Mouse (Mus musculus): ENCODE results near the gene Vmp1.

The Vmp1 gene

DNA sequence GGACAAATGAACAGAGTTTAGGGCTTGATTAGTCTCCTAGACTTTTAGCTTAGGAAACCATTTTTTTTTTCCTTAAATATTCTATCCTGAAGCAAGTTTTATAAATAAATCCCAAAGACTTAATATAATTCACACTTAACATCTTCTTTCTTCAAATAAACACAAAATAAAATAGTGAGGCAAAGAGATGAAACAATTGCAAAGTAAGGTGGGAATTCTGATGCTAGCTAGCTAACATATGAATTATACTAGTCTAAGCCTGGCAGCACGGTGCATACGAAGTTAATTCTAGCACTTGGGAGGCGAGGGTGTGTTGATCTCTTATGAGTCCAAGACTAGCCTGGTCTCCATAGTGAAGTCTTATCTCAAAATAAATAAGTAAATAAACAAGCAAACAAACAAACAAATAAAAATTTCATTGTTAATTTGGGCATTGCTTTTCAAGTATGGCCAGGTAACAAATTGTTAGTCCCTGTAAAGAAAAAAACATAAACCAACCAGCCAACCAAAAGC is 100.3 kb downstream of the Vmp1 start:
- no peak for DNase-seq

DNA sequence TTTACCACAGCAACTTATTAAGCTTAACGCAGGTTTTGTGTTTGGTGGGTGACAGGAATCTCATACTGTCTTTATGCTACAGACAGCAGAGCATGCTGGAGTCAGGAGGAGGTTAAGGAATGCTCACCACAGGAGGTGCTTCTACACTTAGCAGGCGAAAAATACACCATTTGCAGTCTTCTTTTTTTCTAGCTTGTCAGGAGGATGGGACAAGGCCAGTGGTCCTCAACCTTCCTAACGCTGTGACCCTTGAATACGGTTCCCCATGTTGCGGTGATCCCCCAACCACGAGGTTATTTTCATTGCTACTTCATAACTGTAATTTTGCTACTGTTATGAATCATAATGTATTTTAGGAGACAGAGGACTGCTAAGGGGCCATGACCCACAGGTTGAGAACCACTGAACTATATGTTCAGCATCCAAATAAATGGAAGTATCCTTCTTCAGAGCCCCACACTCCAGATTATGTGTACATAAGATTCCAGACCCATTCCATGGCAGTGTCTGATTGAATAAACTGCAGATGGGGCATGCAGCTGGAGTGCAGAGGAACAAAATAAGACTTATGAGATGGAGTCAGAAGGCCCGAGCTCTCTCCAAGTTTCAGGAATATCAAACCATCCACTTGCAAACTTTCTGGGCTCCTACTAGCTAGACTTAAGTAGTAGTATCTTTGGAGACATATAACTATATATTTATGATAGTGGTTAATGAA is 100.9 kb downstream of the Vmp1 start:
- no peak for DNase-seq

DNA sequence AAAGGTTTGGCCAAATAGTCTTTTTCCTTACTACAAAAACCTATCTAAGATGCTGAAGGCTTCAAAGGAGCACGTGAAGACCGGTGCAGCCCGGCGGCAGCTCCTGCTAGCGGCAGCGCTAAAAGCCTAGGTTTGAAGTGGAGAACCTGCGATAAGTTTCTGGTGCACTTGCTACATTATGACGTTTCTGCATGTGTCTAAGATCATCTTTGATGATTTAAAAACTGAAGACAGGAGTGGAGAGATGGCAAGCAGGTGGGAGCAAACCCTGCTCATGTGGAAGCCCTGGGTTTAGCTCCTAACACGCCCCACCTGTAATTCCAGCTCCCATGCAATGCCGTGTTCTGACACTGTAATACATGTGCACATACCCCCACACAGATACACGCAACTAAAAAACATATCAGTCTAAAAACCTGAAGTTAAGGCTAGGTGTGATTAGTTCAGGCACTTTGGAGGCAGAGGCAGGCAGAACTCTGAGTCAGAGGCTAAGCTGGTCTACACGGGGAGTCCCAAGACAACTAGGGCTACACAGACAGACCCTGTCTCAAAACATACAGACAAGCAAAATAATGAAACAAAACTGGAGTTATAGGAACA is 101.6 kb downstream of the Vmp1 start:
- DNase-seq = no peak

DNA sequence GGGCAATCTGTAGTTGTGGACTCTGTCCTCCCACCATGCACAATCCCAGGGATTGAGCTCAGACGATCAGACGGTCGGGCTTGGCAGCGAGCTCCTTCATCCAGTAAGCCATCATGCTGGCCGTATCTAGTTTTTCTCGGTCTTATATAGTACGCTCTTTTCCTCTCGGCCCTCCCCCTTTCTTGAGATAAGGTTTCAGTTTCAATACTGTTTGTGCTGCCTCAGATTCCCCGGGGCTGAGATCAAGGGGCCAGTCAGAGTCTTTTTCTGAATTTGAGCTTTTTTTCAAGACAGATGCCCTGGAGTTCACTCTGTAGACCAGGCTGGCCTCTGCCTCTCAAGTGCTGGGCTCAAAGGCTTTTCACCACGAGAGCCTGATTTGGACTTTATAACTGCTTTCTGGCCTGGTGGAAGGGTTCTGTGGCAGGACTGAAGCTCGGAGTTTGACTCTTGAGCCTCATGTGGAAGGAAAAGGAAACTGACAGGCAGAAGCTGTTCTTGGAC is 102.3 kb downstream of the Vmp1 start:
- DNase-seq = peak in 1 of 2 experiments; percentile 39

DNA sequence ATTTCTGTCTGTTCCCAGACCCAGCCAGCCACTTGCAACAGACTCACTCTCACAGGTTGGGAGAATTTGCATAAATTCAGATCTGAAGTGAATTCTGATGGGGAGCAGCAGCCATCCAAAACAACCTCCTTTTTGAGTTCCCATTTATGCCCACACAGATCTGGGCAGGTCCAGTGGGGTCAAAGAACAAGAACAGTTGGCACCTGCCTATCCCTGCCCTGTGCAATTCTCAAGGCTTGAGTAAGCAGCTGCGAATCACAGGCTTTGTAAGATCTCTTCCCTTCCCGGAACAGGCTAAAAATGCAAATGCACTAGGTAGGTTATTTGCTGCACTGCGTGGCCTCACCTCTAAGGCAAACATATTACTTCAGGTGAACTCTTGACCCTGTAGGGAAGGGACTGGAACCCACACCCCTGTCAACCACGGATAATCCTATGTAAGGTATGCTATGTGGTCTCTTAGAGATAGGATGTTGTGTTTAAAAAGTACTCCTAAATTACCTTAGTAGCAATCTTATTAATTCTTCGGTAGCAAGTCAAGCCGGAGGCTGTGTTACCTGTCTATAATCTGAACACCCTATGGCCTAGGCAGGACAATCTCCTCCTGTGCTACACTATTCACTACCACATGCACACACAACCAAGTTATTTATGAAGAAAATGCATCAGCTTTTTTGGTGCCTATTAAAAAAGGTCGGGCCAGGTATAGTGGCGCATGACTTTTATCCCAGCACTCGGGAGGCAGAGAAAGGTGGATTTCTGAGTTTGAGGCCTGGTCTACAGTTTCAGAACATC is 103.1 kb downstream of the Vmp1 start:
- no peak for DNase-seq

DNA sequence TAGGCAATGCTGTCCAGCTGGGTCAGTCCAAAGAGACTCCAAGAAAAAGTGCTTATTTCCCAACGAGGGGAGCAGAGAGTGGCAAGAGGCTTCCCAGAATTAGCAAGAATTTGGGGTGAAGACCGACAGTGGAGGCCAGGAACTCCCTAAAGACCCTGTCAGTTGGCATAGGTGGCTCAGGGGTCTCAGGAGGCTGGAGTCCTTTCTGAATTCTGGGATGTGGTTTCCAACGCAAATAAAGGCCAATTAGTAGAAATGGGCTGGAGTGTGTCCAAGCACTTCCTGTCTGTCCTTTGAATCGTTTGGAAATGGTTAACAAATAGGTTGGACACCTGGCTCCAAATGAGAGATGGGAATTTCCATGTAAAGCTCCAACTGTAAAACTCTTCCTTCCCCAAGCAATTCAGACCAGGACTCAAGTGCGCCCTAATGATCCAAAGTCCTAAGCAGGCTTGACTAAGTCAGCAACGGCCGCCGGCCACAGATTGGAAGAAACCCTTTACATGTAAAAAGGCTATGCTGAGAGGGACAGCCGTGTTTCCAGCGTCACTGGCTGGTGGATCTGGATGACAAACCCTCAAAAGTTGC is 103.8 kb downstream of the Vmp1 start:
- DNase-seq = no peak

DNA sequence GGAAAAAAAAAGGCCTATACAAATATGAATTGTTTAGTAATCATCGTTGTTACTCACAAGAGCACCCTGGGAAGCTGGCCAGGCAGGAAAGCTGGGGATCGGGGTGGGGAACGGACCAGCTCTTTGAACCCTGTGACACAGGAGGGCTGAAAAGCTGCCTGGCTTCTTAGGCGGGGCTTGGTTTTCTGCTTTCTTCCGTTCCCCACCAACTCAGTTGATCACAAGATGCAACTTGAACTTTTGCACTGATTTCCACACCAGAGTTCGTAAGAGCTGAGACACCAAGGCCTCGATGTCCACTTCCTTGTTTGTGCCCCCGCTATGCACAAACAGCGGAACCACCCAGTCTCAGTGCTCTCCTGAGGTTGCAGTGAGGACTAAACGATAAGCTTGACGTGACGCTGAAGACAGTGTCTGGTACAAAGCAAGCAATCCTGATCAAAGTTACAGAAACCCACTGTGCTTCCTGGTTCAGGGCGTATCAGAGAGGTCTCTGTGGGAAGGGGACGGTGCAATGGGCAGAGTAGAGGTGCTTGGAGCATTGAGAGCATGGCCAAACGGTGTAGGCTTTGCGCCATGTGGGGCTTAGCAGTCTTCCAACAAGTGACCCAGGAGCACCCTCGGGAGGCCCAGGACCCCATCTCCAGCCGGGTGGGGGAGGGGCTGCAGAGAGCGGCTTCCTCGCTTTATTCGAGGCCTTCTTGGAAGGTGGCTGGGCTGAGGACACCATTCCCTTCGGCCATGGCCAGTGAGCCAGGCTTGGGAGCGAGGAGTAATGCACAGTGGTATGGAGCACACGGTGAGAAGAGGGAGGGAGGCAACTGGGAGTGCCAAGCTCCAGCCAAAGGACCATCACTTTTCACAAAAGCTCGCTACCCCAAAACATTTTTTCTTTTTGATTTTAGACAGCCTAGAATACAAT is 104.6 kb downstream of the Vmp1 start:
- peak; percentile 43 to 60 for DNase-seq

DNA sequence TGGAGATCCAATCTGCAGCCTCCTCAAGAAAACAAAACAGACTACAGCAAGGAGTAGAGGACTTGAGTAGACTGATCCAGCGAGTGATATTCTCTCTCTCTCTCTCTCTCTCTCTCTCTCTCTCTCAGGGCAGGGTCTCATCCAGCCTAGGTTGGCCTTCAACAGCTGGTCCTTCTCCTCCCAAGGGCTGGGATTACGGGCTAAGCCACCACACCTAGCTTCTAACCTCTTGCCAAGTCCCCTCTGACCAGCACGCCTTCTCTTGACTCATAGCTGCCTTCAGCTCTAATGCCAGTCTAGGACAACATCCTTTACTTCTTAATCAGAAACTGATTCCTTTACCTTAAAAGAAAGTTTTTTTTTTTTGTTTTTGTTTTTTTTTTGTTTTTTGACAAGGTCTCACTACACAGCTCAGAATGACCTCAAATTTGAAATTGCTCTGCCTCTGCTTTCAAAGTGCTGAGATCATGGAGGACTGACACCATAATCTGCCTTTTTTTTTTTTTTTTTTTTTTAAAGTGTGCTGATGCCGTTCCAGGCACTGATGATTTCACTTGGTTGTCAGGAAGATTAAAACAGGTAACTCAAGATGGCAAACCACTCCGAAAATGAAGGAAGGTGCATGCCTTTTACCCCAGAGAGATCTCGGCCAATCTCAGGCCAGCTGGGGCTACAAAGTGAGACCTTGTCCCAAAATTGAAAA is 105.4 kb downstream of the Vmp1 start:
- DNase-seq = no peak

DNA sequence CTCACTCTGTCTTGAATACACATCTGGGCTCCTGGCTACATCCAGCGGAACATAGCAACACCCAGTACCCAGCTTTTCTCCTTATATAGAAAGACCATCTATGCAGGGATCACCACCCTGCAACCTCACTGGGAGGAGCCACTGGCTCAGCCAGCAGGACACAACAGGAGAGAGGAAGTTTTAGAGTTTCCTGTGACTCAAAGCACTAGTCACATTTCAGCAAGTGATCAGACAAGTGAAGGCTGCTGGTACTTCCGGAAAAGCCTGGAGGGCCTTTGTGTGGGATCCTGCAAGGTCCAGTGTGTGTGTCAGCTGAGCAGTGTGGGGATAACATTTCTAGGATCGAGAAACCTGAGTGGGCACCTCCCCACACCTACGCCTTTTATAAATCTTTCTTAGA is 106.4 kb downstream of the Vmp1 start:
- DNase-seq = no peak

DNA sequence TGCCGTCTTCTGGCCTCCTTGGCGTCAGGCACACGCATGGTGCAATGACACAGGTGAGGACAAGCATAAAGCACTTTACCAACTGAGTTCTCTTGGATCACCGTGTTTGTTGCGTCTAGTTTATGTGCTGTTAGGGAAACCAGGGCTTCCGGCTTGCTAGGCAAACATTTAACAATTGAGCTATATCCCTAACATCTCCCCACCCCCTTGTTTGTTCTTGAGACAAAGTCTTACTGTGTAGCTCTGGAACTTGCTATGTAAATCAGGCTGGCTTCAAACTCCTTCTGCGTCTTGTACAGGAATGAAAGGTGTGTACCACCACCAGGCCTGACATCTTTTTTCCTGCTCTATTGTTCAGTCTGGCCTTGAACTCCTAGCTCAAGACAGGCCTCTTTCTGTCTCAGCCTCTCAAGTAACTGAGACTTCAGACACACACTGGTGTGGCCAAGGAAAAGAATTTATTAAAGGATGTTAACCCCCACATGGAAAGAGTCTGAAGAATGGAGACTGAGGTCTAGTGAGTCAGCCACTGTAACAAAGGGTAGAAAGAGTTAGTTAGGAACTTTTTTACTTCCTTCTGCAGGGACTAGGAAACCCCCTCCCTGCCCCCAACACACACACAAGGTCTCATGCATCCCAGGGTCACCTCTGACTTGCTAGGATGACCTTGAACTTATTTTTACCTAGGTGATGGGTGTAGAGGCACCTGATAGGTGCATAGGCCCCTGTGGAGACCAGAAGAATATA is 107.8 kb downstream of the Vmp1 start:
- no peak for DNase-seq

DNA sequence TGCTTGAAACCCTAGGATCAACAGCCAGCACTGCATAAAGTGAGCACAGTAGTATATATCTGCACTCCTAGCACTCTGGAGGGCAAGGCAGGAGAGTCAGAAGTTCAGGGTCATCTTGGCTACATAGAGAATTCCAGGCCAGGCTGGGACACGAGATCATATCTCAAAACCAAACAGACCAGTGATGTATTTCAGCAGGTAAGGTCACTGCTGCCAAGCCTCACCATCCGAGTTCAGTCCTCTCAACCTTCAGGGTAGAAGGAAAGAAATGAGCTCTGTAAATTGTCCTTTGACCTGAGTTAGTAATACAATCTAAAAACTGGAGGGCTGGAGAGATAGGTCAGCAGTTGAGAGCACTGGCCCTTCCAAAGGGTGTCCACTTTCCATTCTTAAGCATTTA is 109.2 kb downstream of the Vmp1 start:
- DNase-seq = no peak

DNA sequence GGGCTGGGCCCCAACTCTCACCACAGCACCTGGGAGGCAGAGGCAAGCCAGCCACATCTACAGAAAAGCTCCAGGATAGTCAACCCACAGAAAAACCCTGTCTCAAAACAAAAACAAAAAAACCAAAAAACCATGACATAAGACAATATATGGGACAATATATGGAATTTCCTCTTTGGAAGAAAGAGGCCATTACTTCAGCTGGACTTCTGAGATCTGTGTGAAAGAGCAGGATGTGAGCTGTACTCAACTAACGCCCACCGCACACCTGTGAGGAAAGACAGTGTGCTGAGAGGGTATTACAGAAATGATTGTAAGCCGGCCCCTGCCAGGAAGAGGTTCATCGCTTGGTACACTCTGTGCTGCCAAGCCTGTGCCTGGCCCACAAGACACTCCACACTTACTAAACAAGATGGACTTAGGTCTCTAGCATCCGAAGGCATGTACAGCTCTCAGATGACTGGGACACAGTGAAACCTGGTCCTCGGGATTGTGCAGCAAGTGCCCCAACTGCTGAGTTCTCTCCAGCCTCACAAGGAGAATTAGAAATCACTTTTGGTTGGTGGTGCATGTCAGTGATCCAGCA is 109.9 kb downstream of the Vmp1 start:
- DNase-seq = no peak

DNA sequence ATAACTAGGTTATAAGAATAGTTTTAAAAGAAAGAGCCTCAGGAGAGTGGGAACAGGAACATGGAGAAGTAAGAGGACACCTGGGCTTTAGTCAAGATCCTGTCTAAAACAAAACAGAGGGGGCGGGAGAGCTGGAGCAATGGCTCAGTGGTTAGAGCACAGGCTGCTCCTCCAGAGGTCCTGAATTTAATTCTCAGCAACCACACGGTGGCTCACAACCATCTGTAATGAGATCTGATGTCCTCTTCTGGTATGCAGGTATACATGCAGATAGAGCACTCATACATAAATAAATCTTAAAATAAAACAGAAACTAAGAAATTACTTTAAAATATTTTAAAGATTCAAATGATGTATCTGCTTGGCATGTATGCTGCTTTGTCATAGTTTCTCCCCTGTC is 111.0 kb downstream of the Vmp1 start:
- no peak for DNase-seq

DNA sequence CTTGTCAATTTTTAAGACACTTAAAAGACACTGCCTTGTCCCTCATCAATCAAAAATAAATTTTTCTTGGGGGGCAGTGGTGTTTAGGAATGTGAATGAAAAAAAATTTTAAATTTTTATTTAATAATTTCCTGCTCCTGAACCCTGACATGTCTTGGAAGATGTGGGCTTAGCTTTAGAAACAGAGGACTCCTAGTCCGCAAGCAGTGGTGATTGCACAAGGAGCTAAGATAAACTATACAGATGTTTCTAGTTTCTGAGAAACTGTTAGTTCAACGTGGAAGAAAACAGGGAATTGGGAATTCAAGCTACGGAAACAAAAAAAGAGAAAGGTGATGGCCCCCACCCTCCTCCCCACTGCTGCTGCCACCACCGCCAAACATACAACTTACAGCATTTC is 111.8 kb downstream of the Vmp1 start:
- DNase-seq = no peak

DNA sequence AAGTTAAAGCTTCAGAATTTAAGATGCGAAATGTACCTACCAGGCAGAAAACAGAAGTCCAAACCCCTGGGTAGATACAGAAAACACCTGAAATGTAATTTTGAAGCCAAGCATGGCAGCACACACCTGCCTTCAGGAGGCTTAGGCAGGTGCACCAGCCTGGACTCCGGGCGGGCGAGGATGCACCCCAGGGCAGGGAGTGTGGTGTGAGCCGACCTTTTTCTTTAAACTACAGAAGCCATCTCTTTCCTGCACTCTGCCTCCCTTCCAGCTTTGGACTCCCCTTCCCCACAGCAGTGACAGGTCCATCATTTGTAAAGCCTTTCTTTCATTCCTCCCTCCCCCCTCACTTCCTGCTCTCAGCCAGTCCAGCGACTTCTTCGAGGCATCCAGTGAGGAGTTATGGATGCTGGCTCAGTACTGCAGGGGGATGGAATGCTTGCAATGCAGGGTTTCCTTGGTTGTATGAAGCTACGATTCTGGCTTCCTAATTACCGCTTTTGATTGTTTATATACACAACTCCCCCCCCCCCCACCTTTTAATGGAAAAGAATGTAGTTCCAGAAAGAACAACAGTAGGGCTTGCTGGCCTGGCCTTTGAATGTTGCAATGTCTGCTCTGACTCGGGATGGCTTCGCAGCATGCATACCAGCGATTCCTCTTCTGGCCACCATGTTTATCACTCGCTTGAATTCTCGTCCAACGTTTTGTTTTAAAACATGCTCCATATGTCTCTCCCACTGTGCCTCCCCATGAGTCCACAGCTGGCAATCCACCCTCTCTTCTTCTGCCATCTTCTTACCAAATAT is 112.4 kb downstream of the Vmp1 start:
- no peak for DNase-seq

DNA sequence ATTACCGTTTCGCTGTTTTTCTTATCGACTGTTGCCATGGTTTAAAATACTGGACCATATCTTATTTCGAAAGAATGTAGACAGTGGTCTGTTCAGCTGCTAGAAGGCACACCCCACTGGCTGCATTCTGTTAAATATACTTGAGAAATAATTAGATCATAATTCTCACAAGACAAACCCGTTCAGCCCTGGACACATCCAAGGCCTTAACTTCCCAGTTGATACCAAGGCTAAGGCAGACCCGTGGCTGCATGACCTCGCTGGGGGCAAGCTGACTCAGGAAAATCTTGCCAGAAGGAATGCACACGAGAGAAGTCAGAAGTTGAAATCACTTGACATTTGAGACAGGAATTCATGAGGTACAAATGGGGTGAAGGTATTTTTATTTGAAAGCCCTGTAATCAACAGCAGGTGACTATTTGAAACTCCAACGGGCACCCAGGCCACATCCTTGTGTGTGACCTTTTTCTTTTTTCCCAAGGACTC is 113.3 kb downstream of the Vmp1 start:
- DNase-seq = no peak

DNA sequence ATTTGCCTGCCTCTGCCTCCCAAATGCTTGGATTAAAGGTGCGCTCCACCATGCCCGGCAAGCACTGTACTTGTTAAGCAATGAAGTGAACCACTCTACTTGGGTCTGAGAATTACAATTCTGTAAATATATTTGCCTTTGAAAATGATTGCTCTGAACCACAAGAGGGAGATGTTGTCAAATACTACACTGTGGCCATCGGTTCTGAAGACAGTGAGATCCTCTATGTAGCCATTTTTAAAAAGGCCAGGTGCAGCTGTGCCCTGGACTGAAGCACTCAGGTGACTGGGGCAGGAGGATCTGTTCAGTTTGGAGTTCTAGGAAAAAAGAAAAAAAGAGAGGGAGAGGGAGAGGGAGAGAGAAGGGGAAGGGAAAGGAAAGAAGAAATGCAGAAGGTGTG is 115.2 kb downstream of the Vmp1 start:
- no peak for DNase-seq

DNA sequence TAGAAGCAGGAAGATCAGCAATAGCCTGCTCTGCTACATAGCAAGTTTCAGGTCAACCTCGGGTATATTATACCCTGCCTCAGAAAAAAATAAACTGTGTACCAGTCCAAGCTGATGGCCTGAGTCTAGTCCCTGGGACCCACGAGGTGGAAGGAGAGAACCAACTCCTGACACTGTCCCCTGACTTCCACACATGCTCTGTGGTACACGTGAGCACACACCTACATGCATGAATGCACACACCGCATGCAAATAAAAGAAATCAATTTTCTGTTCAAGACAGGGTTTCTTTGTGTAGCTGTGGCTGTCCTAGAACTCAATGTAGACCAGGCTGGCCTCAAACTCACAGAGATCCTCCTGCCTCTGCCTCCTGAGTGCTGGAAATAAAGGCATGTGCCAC is 125.4 kb downstream of the Vmp1 start:
- DNase-seq = no peak

DNA sequence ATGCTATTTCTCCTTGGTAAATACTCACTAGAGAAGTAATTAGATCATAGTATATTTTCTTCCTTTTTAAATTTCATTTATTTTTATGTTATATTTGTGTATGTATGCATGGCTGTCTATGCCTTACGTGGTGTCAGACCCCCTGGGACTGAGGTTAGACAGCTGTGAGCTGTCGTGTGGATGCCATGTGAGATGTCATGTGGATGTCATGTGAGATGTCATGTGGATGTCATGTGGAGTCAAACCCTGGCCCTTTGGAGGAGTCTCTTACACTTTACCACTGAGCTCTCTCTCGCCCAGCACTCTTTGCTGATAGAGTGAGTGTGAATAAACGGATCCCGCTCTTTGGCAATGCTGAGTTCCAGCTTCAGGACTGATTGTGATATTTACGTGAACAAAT is 130.1 kb downstream of the Vmp1 start:
- DNase-seq = no peak
